Mouse (Mus musculus) frontal cortex, postnatal 25 days (tissue): ENCODE data around the gene Vmn1r122.
"Not testable (repeated sequence)": the region's sequence is repeated elsewhere in the genome, so short reads cannot be mapped to it uniquely, and the experiment has no call there.

ENCODE experiments used
- DNase-seq, 2 experiments: peaks; one replicate each; pipeline ENCODE4 v3.0.0; 2022; ENCODE audit warnings: low spot score in 2 of 2

Vmn1r122 gene

GRCm38 (mm10) chr7:21134028-21134427 lies at the start of gene Vmn1r122:
Vmn1r122 (minus strand) TSS chr7:21134128.
- DNase-seq = not testable (repeated sequence)

- DNase-seq = not testable (repeated sequence)
These were observed 28.0 kb upstream of the Vmn1r122 start, which contains the start of gene Vmn1r123 for GRCm38 (mm10) chr7:21161885-21162284. Vmn1r123 (plus strand) TSS chr7:21162185.

- DNase-seq = not testable (repeated sequence)
These were observed 35.5 kb downstream of the Vmn1r122 start, which contains the start of gene Vmn1r121 for GRCm38 (mm10) chr7:21098413-21098812. Vmn1r121 (minus strand) TSS chr7:21098513.
